Mouse (Mus musculus): ENCODE results near the gene Kcnma1. TPM values are rescaled to one million over a fixed set of nuclear protein-coding genes. Genes with fewer than 3 reads are reported as not detected.

Kcnma1 gene
- polyA plus RNA-seq, 1 experiment from 2014 or later, result not detected

DNA sequence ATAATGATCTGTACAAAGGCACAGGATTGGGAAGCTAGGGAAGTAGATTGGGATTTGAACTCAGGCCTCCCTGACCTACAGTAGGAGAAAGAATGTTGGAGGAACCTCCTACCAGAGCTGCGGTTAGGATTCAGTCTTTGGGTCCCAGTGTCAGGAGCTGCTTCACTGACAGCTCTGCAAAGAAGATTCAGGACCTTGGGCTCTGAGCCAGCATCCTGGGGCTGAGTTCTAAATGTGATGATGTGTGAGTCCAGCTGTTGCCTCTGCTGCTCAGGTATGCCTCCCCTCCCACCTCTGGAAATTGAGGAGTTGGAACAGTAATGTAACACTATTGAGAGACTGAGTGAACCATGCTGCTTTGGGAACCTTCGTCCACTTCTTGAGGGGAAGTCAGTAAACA lies 266.3 kb downstream of the Kcnma1 start:
- WGBS (ENCODE audit: missing documents), result 83% methylated on average over 2 of the region's 2 CpGs

DNA sequence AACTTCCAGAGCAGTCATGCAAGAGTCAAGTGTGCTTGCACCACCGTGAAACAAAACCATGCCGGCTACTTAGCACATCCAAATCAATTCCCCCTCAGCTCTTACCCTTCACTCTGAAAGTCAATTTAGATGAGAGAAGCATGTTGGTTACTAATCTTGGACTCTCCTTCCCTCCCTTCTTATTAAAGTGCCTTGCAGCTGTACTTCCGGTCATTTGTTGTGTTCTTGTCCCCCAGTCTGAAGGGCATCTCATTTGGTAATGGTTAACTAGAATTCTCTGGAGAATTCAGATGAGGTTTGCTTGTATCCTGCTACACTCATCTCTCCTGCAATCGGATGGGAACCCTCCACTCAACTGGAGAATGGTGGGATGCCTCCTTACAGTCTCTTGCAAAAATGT lies 267.3 kb downstream of the Kcnma1 start:
- H3K36me3 ChIP-seq (ENCODE audit: inconsistent target), result no peaks in the 10 kb centered on the region
- WGBS (ENCODE audit: missing documents), result 86% methylated on average over 4 of the region's 4 CpGs
- H3K79me2 ChIP-seq (ENCODE audit: inconsistent target), result no peaks in the 10 kb centered on the region
- H3K27ac ChIP-seq, result no peak overlapping the region
- H3K4me3 ChIP-seq (ENCODE audit: inconsistent target), result no peak overlapping the region

More for the DNA sequence above, 266.3 kb downstream of the Kcnma1 start:
- H3K4me3 ChIP-seq (ENCODE audit: inconsistent target), result no peak overlapping the region
- H3K79me2 ChIP-seq (ENCODE audit: inconsistent target), result no peaks in the 10 kb centered on the region
- H3K27ac ChIP-seq, result no peak overlapping the region
- H3K36me3 ChIP-seq (ENCODE audit: inconsistent target), result no peaks in the 10 kb centered on the region

DNA sequence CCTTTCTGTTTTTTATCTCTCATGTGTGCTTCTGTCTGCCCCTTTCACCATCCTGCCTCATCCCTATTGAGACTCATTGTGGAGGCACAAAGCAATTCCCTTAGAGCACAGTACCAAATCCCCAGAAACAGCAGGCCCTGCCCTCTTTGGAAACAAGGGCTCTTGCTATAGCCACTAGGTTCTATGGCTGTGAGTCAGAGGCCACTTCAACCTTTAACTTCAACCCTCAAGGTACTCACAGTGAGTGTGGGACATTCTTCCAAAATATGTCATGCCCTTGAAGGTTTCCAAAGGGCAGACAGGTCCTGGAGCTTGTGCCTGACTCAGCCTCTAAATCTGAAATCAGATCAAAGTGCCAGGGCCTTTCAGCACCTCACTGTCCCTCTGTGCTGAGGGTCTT lies 272.8 kb downstream of the Kcnma1 start:
- H3K36me3 ChIP-seq (ENCODE audit: inconsistent target), result no peaks in the 10 kb centered on the region
- no peaks in the 10 kb centered on the region for H3K79me2 ChIP-seq (ENCODE audit: inconsistent target)
- no peak overlapping the region for H3K4me3 ChIP-seq (ENCODE audit: inconsistent target)
- H3K27ac ChIP-seq, result no peak overlapping the region

DNA sequence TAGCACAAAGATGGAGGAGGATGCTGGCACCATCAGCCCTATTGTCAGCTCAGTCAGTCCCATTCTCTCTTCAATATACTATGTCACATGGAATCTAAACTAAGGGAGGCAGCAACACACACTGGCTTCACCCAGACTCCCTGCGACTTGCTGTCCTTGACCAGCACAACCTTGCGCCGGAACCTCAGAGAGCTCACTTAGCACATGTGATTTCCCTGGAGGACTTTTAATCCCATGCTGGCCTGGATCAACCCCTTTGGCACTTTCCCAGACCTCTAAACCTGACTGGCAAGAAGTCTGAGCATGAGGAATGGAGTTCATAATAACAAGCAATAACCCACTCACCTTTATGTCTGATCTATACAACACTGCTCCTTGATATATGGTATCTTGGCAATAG lies 280.1 kb downstream of the Kcnma1 start:
- WGBS (ENCODE audit: missing documents), result 96% methylated on average over 3 of the region's 3 CpGs
- H3K27ac ChIP-seq, result no peak overlapping the region
- no peaks in the 10 kb centered on the region for H3K79me2 ChIP-seq (ENCODE audit: inconsistent target)
- no peaks in the 10 kb centered on the region for H3K36me3 ChIP-seq (ENCODE audit: inconsistent target)
- H3K4me3 ChIP-seq (ENCODE audit: inconsistent target), result no peak overlapping the region

DNA sequence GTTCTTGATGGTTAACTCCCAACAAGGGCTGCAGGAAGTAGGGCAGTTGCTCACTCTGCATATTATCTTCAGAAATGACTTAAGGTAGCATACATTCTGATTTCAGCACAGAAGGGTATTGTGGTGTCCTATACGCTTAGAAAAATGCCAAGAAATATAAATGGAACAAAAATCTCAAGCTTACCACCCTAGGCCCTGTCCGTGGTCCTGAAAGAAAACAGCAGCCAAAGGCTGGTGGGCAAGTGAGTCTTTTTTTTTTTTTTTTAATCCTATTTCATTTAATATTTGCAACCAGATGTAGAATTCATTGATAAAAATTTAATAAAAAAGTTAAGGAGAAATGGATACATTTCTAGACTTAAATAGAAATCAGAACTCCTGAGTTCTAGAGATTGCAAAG lies 284.9 kb downstream of the Kcnma1 start:
- H3K4me3 ChIP-seq (ENCODE audit: inconsistent target), result no peak overlapping the region
- H3K79me2 ChIP-seq (ENCODE audit: inconsistent target), result no peaks in the 10 kb centered on the region
- H3K36me3 ChIP-seq (ENCODE audit: inconsistent target), result no peaks in the 10 kb centered on the region
- WGBS (ENCODE audit: missing documents), result 19% methylated on average over 2 of the region's 2 CpGs
- no peak overlapping the region for H3K27ac ChIP-seq

DNA sequence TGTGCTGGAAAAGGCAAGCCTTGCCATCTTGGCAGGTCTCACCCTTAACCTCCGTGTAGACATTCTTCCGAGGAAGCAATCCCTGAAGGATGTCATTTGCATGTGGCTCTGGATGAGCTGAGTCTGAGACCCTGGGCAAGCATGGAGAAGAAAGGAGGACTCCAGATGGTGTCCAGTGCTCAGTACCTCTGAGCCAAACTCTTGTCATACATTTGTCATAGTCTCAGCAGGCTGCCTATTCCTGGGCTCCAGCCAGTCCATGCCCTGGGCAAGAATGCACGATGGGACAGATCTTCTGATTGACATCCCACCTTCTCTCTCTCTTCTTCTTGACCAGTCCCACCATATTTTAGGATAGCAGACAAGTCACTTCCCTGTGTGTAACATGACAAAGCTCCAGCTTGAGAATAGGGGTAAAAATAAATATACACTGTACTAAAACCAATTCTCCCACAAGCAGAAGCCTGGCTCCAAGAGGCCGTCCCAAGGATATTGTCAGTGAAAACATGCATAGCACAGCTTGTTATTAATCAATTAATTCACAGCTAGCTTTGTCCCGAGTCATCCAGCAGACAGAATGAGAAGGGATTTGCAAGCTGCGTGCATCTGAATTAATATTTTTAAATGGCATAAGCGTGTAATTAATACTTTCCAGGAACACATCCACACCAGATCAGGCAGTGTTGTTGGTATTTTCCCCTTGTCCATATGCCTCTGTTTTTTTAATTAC lies 290.4 kb downstream of the Kcnma1 start:
- 85% methylated on average over 7 of the region's 7 CpGs for WGBS (ENCODE audit: missing documents)
- H3K79me2 ChIP-seq (ENCODE audit: inconsistent target), result no peaks in the 10 kb centered on the region
- no peaks in the 10 kb centered on the region for H3K36me3 ChIP-seq (ENCODE audit: inconsistent target)
- H3K27ac ChIP-seq, result no peak overlapping the region
- H3K4me3 ChIP-seq (ENCODE audit: inconsistent target), result no peak overlapping the region

DNA sequence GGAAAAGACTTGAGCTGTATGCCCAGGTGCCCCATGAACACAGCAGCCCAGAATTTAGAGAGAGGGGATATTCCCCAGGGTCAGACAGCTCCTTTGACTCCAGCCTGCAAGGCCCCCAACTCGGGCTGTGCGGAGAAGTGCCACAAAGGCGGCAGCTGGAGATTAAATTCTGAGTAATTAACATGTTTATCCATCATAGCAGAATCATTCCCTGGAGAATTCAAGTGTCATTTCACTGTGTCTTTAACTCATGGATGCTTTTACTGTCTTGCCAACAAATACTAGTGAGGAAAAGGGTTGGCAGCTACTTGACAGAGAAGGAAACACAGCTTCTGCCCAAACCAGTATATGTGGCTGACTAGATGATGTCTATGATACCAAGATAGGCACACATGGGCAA lies 295.0 kb downstream of the Kcnma1 start:
- no peak overlapping the region for H3K27ac ChIP-seq
- WGBS (ENCODE audit: missing documents), result 90% methylated on average over 3 of the region's 3 CpGs
- no peaks in the 10 kb centered on the region for H3K79me2 ChIP-seq (ENCODE audit: inconsistent target)

DNA sequence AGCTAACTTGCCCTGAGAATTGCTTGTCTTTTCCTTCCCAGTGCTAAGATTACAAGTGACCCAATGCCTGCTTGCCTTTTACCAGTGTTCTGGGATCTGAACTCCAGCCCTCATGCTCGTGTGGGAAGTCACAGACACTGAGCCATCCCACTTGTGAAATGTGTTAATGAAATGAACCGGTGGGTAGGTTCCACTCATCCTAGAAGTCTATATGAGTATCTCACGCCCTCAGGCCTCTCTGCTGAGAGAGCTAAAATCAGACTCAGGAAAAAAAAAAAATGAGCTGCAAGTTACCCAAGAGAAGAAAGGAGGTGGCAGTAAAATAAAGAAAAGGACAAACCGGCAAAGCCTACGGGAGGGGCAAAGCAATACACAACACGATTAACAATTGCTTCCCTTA lies 295.6 kb downstream of the Kcnma1 start:
- no peaks in the 10 kb centered on the region for H3K79me2 ChIP-seq (ENCODE audit: inconsistent target)
- no peak overlapping the region for H3K4me3 ChIP-seq (ENCODE audit: inconsistent target)
- H3K36me3 ChIP-seq (ENCODE audit: inconsistent target), result no peaks in the 10 kb centered on the region
- WGBS (ENCODE audit: missing documents), result 77% methylated on average over 6 of the region's 6 CpGs
- no peak overlapping the region for H3K27ac ChIP-seq

More for the DNA sequence above, 295.0 kb downstream of the Kcnma1 start:
- Histone ChIP-seq H3K4me3 (ENCODE audit: inconsistent target) (no peak overlapping the region), H3K36me3 (ENCODE audit: inconsistent target) (no peaks in the 10 kb centered on the region)

DNA sequence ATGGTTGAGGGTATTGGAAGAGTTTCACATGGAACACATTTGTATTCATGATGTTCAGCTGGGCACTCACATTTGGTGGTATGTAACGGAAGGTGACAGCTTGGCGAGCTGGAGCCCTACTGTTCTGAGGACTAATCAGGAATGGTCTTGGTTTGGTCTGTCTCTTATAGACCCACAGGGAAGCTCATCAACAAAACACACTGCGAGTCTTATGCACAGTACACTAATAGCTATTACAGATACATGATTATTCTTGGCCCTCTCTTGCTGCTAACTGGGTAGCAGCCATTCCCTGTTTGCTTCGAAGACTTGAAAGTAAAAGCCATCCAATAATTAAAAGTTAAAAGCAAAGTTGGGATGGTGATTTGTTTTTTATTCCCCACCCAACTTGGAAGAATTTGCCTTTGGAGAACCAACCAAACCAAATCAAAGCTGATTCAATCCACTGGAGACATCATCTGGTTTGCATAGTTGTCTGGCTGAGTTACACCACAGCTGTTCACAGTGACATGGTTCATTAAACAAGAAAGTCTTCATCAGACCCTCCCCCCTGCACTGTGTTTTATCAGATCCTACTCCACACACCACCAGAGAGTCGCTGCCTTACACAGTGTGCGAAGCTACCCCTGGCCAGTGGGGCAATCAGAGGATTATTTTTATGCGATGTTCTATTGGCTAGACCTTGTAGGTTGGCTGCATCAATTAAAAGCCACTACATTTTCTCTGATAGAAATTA lies 299.7 kb downstream of the Kcnma1 start:
- no peaks in the 10 kb centered on the region for H3K79me2 ChIP-seq (ENCODE audit: inconsistent target)
- H3K4me3 ChIP-seq (ENCODE audit: inconsistent target), result no peak overlapping the region
- H3K36me3 ChIP-seq (ENCODE audit: inconsistent target), result no peaks in the 10 kb centered on the region
- no peak overlapping the region for H3K27ac ChIP-seq
- WGBS (ENCODE audit: missing documents), result 93% methylated on average over 7 of the region's 7 CpGs

DNA sequence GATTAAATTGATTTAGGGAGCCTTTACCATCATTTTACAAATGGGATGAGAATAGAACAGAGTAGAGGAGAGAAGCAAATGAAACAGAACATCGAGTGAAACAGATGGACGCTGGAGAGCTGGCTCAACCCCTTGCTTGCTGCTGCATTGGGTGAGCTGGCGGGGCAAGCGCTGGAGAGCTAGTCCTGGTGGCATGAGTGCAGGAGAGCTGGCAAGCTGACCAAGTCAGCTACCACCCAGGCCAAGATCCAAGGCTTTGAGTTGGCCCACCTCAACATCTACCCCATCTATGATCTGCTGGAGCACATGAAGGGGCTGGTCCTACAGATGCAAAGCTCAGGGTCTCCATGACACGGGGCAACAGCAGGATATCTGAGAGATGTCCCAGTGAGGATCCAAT lies 301.4 kb downstream of the Kcnma1 start:
- H3K27ac ChIP-seq, result no peak overlapping the region
- H3K79me2 ChIP-seq (ENCODE audit: inconsistent target), result no peaks in the 10 kb centered on the region
- no peaks in the 10 kb centered on the region for H3K36me3 ChIP-seq (ENCODE audit: inconsistent target)
- no peak overlapping the region for H3K4me3 ChIP-seq (ENCODE audit: inconsistent target)
- 85% methylated on average over 5 of the region's 5 CpGs for WGBS (ENCODE audit: missing documents)

DNA sequence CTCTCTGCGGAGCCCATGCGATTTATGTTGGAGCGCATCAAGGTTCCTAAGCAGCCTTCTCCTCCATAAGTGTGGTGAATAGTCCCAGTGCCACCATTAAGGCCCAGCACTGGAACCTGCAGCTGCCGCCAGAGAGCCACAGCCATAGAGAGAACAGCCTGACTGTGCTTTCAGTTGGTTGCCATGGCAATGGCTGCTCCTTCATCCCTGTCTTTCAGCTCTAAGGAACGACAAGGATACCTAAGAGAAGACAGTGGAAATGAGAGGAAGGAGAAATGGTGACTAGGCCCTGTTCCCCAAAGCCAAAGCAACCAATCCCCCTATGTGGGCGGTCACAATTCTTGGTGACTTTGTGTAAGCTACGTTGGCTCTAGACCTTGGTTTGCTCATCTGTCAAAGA lies 303.3 kb downstream of the Kcnma1 start:
- no peak overlapping the region for H3K4me3 ChIP-seq (ENCODE audit: inconsistent target)
- 80% methylated on average over 7 of the region's 7 CpGs for WGBS (ENCODE audit: missing documents)
- H3K27ac ChIP-seq, result no peak overlapping the region
- no peaks in the 10 kb centered on the region for H3K79me2 ChIP-seq (ENCODE audit: inconsistent target)
- no peaks in the 10 kb centered on the region for H3K36me3 ChIP-seq (ENCODE audit: inconsistent target)

DNA sequence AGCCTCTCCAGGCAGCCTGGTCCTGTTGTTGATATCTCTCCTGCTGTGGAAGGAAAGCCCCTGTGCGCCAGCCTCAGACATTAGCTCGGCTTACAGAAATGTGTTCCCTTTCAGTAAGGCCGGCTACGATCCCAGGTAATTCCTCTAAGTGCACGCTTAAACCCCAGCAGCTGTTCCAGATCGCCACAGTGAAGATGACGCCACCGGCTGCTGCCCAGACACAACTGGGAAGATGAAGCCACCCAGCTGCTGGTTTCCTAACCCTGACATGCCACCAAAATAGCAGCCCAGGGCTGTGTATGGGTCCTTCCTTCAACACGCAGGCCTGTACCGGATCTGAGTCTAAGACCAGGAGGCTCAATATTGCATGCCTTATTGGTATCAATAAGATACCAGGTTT lies 307.5 kb downstream of the Kcnma1 start:
- WGBS (ENCODE audit: missing documents), result 82% methylated on average over 9 of the region's 10 CpGs
- Histone ChIP-seq H3K27ac (no peak overlapping the region), H3K79me2 (ENCODE audit: inconsistent target) (no peaks in the 10 kb centered on the region), H3K4me3 (ENCODE audit: inconsistent target) (no peak overlapping the region), H3K36me3 (ENCODE audit: inconsistent target) (no peaks in the 10 kb centered on the region)

DNA sequence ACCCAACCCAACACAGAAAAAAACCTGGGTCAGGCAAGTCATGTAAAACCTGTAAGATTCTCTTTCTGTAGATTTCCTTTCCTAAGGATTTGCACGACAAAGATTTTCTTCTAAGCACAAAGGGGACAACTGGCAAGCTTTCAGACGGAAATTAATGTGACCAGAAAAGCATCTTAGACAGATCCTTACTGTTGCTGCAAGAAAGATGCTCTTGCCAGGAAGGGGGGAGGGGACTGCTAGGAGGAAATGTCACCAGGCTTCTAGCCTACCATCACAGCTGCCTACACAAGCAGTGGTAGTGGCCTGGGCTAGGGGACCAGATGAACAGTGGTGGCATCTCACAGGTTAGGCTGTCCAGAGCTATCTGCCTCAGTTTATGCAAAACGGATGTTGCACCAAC lies 308.6 kb downstream of the Kcnma1 start:
- H3K79me2 ChIP-seq (ENCODE audit: inconsistent target), result no peaks in the 10 kb centered on the region
- no peak overlapping the region for H3K4me3 ChIP-seq (ENCODE audit: inconsistent target)
- 88% methylated on average over 3 of the region's 3 CpGs for WGBS (ENCODE audit: missing documents)
- no peak overlapping the region for H3K27ac ChIP-seq
- no peaks in the 10 kb centered on the region for H3K36me3 ChIP-seq (ENCODE audit: inconsistent target)

DNA sequence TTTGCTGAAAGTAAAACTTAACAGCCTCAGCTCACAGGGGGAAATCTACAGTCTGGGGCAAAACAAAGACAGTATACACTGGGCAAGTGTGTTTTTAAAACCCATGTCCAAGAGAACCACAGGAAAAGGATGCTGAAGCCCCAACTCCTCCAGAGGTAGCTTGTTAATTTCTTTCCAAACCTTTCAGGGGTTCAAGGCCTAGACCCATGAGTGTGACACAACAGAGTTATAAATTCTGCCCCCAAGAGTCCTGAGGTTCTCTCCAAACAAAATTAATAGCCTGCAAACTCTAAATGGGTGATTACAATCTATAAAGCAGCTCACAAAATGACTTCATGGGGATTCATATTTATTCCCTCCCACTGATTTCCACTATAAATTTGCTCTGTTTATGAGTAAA lies 310.0 kb downstream of the Kcnma1 start:
- Histone ChIP-seq H3K4me3 (ENCODE audit: inconsistent target) (no peak overlapping the region), H3K79me2 (ENCODE audit: inconsistent target) (no peaks in the 10 kb centered on the region), H3K27ac (no peak overlapping the region), H3K36me3 (ENCODE audit: inconsistent target) (no peaks in the 10 kb centered on the region)

DNA sequence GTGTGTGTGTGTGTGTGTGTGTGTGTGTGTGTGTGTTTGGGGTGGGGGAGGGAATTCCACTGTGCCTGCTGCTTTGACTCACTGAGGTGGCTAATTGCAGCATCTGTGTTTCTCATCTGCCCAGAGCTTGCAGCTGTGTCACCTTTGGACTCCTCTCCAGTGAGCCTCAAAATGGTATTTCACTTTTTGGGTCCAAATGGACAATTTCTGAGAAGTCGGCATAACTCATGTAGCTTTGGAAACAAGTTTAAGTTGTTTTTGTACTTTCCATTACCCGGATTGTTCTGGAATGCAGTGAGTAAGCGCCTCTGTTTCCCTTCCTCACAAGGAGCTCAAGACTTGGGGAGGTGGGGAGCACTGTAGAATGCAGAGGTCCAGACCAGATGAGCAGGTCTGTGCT lies 317.9 kb downstream of the Kcnma1 start:
- Histone ChIP-seq H3K79me2 (ENCODE audit: inconsistent target) (no peaks in the 10 kb centered on the region), H3K4me3 (ENCODE audit: inconsistent target) (no peak overlapping the region), H3K27ac (no peak overlapping the region), H3K36me3 (ENCODE audit: inconsistent target) (no peaks in the 10 kb centered on the region)
- 92% methylated on average over 3 of the region's 3 CpGs for WGBS (ENCODE audit: missing documents)

DNA sequence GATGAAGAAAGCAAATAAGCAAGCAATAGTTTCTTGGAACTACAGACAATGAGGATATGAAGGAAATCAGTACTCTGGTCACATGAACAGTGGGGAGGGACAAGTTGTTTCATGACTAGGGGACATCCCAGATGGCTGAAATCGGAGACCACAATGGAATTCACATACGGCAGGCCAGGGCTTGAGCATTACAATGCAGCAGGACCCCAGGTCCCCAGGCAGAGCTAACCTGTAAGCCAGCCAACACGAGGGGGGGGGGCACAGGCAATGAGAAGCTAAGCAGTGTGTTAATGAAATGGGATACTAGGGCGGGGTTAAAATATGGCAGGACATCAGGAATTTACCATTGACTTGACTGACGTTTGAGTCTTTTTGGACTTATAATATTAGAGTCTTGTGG lies 324.6 kb downstream of the Kcnma1 start:
- no peak overlapping the region for H3K4me3 ChIP-seq (ENCODE audit: inconsistent target)
- H3K27ac ChIP-seq, result no peak overlapping the region
- 74% methylated on average over 5 of the region's 5 CpGs for WGBS (ENCODE audit: missing documents)
- H3K79me2 ChIP-seq (ENCODE audit: inconsistent target), result no peaks in the 10 kb centered on the region
- H3K36me3 ChIP-seq (ENCODE audit: inconsistent target), result no peaks in the 10 kb centered on the region

All from macrophage (primary cell).